Mouse (Mus musculus) stomach, postnatal 0 days (tissue): Measurements from ENCODE around the gene Shcbp1l. TPM values are rescaled to one million over a fixed set of nuclear protein-coding genes. Genes with fewer than 3 reads are reported as not detected.
A peak's percentile ranks its signal among the peaks of the same experiment; 100 is the strongest.
"Not testable (repeated sequence)": the region's sequence is repeated elsewhere in the genome, so short reads cannot be mapped to it uniquely, and the experiment has no call there.

ENCODE experiments used
- ATAC-seq: fragments of 200-750 bp; cut with Nextera tagmentation; 2 replicates; pipeline ENCODE4 v1.8.0; 2017; ENCODE audit not compliant: low FRiP score, low TSS enrichment
- DNase-seq: peaks from one replicate; pipeline ENCODE4 v3.0.0-alpha.2; 2016; ENCODE audit warnings: low spot score
- H3K27ac ChIP-seq: fragments of 300-500 bp; sonication (generic); replicated peaks from 2 replicates; pipeline ENCODE4 v1.5.1; 2014; ENCODE audit warnings: mild to moderate bottlenecking, control low read depth
- H3K27me3 ChIP-seq: fragments of 300-500 bp; sonication (generic); 2 replicates; pipeline ENCODE4 v1.6.1; 2014; ENCODE audit warnings: low read length; ENCODE audit not compliant: control insufficient read depth, insufficient read depth
- H3K36me3 ChIP-seq: fragments of 300-500 bp; sonication (generic); 2 replicates; pipeline ENCODE4 v1.6.1; 2014; ENCODE audit warnings: low read length, mixed read lengths; ENCODE audit not compliant: control insufficient read depth, insufficient read depth
- H3K4me1 ChIP-seq: fragments of 300-500 bp; sonication (generic); replicated peaks from 2 replicates; pipeline ENCODE4 v1.6.1; 2014; ENCODE audit warnings: antibody characterized with exemption; ENCODE audit not compliant: control insufficient read depth, insufficient read depth
- H3K4me2 ChIP-seq: fragments of 300-500 bp; sonication (generic); replicated peaks from 2 replicates; pipeline ENCODE4 v1.6.1; 2014; ENCODE audit warnings: low read depth, mild to moderate bottlenecking, control low read depth, moderate library complexity
- H3K4me3 ChIP-seq: fragments of 300-500 bp; sonication (generic); 2 replicates; pipeline ENCODE4 v1.5.1; 2014; ENCODE audit warnings: low read depth, low read length, control low read depth
- H3K9ac ChIP-seq: fragments of 300-500 bp; sonication (generic); 2 replicates; pipeline ENCODE4 v1.6.1; 2014; ENCODE audit warnings: mild to moderate bottlenecking, low read length, control low read depth, mixed read lengths
- H3K9me3 ChIP-seq: fragments of 300-500 bp; sonication (generic); 2 replicates; pipeline ENCODE4 v1.6.1; 2016; ENCODE audit warnings: low read length; ENCODE audit not compliant: control insufficient read depth
- CTCF ChIP-seq: IDR thresholded peaks from 2 replicates; pipeline ENCODE4 v1.5.1; 2016; ENCODE audit warnings: antibody characterized with exemption, low read depth, mild to moderate bottlenecking, moderate library complexity
- EP300 ChIP-seq: optimal IDR thresholded peaks from 2 replicates; pipeline ENCODE3; 2016; ENCODE audit warnings: antibody characterized with exemption
- whole genome bisulfite sequencing: fragments of 180-500 bp; shearing (Covaris S2); extraction: QIAGEN DNeasy Blood & Tissue Kit; methylation state at CpG from one replicate; pipeline ENCODE4 v1.1.7; 2014; 5-methylcytosine and 5-hydroxymethylcytosine counted together
- polyA plus RNA-seq: library from polyadenylated mRNA; unstranded; fragments of >200 nt; fragmentation: Nextera tagmentation; extraction: Ambion mirVana; gene quantifications from 2 replicates; pipeline ENCODE4 v1.2.1, GENCODE M21; 2015

Shcbp1l gene
- polyA plus RNA-seq, 1 experiment from 2014 or later: 0.04 TPM

DNA sequence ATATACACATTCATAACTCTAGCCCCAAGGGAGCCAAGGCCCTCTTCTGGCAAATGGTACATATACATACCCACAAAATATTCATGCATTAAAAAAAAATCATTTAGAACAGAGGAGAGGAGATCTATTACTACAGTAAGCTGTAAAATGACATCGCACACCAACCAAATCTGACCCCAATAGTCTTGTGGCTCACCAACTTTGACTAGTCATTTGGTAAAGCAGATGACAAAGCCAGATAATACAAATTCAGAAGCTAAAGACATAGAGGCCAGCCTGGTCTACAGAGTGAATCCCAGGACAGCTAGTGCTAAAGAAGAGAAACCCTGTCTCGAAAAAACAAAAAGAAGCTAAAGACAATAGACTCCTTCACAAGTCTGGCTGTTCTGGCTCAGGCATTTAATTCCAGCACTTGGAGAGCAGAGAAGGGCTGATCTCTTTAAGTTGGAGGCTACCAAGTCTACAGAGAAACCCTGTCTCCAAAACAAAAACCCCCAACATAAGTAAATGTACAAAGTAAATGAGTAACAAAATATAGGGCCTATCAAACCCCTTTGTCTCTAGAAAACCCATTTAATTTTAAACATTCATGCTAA is 60.3 kb downstream of the Shcbp1l start:
- DNase-seq: no peak
- 37% methylated on average over 2 of the region's 2 CpGs for WGBS
- no peak overlapping the region for H3K9ac ChIP-seq

DNA sequence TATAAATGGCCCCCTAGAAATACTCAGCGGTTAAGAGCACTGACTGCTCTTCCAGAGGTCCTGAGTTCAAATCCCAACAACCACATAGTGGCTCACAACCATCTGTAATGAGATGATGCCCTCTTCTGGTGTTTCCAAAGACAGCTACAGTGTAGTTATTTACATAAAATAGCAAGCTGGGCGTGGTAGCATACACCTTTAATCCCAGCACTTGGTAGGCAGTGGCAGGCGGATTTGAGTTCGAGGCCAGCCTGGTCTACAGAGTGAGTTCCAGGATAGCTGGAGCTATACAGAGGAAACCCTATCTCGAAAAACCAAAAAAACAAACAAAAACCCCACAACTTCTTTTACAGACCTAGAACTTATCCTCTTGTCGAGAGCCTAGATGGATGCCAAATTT is 61.2 kb downstream of the Shcbp1l start:
- not testable (repeated sequence) for H3K36me3 ChIP-seq, H3K9me3 ChIP-seq, DNase-seq, H3K27me3 ChIP-seq, H3K4me1 ChIP-seq, H3K27ac ChIP-seq, H3K9ac ChIP-seq, ATAC-seq
- Histone ChIP-seq H3K4me3 (peak overlapping the region; percentile 97), H3K4me2 (peak overlapping the region; percentile 54)
- WGBS: 6% methylated on average over 6 of the region's 6 CpGs

More for the DNA sequence above, 60.3 kb downstream of the Shcbp1l start:
- Histone ChIP-seq H3K4me1 (no peaks in the 10 kb centered on the region), H3K36me3 (peaks cover 6% of the 10 kb centered on the region), H3K4me2 (peak overlapping the region; percentile 54), H3K27ac (no peak overlapping the region), H3K4me3 (peak overlapping the region; percentile 97; the same call in 1 of the 2 replicates), H3K27me3 (no peaks in the 10 kb centered on the region), H3K9me3 (no peaks in the 10 kb centered on the region)
- TF ChIP-seq CTCF (no peak), EP300 (no peak)
- no peak for ATAC-seq

DNA sequence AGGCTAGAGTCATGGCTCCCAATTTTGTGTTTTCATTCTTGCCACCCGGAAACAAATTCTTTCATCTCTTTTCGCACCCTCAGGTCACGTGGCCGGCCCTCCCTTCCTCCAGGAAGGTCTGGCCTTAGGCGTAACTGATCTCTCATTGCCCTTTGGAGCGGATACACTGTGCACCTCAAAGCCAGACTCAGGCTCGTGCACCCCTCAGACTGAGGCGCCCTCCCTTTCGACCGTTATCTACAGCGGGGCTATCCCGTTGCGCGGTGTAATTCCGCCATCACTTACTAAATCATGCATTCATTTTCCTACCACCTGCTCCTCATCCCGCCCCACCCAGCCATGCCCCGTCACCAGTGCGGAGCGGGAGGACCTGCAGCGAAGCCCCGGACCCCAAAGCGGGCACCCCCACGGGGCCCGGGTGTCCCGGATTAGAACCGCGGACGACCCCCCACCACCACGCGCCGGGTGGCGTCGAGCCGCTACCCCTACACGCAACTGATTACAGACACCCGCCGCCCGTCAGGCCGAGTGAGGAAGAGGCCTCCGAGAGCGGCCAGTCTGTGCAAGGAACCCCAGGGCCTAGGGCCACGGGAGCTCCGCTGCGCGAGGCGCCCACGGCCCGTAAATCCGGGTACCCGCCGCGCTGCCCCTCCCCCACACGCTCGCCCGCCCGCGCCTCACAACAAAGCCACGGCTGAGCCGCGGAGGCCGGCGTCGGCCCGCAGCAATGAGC is 62.0 kb downstream of the Shcbp1l start:
- Histone ChIP-seq H3K9me3 (no peaks in the 10 kb centered on the region), H3K4me2 (peak overlapping the region; percentile 54), H3K9ac (peak overlapping the region; percentile 95), H3K4me3 (peak overlapping the region; percentile 97), H3K27ac (peak overlapping the region; percentile 90), H3K36me3 (no peaks in the 10 kb centered on the region), H3K4me1 (no peaks in the 10 kb centered on the region), H3K27me3 (no peaks in the 10 kb centered on the region)
- DNase-seq (peak; percentile 79), ATAC-seq (peak; percentile 85)
- no peak for TF ChIP-seq CTCF
- no peak for TF ChIP-seq EP300
- under 1% methylated on average over 48 of the region's 64 CpGs for WGBS

DNA sequence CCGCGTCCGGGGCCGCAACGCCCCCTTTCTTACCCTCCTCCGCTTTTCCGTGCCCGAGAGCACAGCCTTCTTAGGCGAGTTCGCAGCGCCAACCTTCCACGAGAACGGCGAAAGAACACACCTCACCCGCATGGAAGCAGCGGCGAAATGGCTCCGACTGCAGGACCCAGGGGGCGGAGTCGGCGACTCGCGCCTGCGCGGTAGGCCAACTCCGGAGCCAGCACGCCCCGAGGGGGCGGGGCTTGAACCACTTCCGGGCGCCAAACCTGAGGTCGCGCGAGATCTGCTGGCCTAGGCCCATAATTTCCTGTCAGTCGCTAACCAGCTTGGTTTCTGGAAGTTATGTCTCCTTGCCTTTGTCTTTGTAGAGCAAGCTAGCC is 62.5 kb downstream of the Shcbp1l start, which contains the start of gene Dhx9:
Dhx9 (minus strand) TSS at position 161 of the 380 bp plus-strand sequence.
- H3K4me2 ChIP-seq: peak within 1 kb of the TSS; percentile 54

DNA sequence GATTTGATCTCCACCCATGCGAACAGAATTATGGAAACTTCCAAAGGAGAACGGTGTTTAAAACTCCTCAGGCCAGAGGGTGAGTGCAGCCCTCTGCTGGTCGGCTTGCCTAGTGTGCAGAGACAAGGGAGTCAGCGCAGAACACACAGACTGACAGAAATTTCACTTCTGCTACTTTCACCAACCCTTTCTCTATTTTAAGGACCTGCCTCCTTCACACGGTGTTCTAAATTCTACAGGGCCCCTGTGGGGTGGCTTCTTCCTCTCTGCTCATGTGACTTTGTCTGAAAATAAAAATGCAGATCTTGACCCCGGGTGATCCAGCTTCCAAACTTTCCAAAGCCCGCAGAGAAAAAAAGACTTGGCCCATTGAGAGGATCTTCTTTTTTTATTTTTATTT is 64.2 kb downstream of the Shcbp1l start:
- H3K9ac ChIP-seq: no peak overlapping the region
- WGBS: 53% methylated on average over 7 of the region's 7 CpGs
- H3K27me3 ChIP-seq: no peaks in the 10 kb centered on the region
- no peak overlapping the region for H3K27ac ChIP-seq
- DNase-seq (no peak), ATAC-seq (no peak)
- H3K9me3 ChIP-seq: no peaks in the 10 kb centered on the region
- no peaks in the 10 kb centered on the region for H3K4me1 ChIP-seq
- TF ChIP-seq CTCF (peak; percentile 46), EP300 (no peak)
- H3K4me3 ChIP-seq: no peak overlapping the region
- no peak overlapping the region for H3K4me2 ChIP-seq
- H3K36me3 ChIP-seq: no peaks in the 10 kb centered on the region

More for the DNA sequence above, 62.5 kb downstream of the Shcbp1l start, which contains the start of gene Dhx9:
- H3K9me3 ChIP-seq: no peaks in the 10 kb centered on the region
- peak within 1 kb of the TSS; percentile 97 for H3K4me3 ChIP-seq
- H3K9ac ChIP-seq: peak within 1 kb of the TSS; percentile 95
- under 1% methylated on average over 35 of the region's 35 CpGs for WGBS
- TF ChIP-seq CTCF (0 out of 2 replicates have a peak, but pooled peaks have one; percentile 17), EP300 (no peak)
- H3K27ac ChIP-seq: peak within 1 kb of the TSS; percentile 90
- ATAC-seq (peak; percentile 91), DNase-seq (peak; percentile 99)
- no peaks in the 10 kb centered on the region for H3K36me3 ChIP-seq
- no peaks in the 10 kb centered on the region for H3K4me1 ChIP-seq
- H3K27me3 ChIP-seq: no peaks in the 10 kb centered on the region

DNA sequence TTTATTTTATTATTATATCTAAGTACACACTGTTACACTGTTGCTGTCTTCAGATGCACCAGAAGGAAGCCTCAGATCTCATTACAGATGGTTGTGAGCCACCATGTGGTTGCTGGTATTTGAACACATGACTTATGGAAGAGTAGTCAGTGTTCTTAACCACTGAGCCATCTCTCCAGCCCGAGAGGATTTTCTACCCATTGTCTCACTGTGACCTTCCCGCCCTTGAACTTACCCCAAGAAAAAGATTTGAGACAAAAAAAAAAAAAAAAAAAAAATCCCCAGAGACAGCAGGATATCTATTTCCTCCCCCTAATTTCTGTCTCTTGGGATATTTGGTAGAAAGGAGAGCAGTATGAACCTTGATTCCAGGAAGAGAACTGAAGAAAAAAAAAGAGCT is 64.6 kb downstream of the Shcbp1l start:
- no peak for TF ChIP-seq EP300
- TF ChIP-seq CTCF: no peak
- Histone ChIP-seq H3K36me3 (no peaks in the 10 kb centered on the region), H3K27me3 (no peaks in the 10 kb centered on the region), H3K27ac (no peak overlapping the region), H3K9ac (no peak overlapping the region), H3K9me3 (no peaks in the 10 kb centered on the region), H3K4me3 (no peak overlapping the region), H3K4me1 (no peaks in the 10 kb centered on the region), H3K4me2 (no peak overlapping the region)
- DNase-seq: no peak
- no peak for ATAC-seq
- WGBS: 56% methylated on average over 2 of the region's 2 CpGs
